17 mouse cellular contexts compared by ENCODE assay signal in the genomic region with DNA sequence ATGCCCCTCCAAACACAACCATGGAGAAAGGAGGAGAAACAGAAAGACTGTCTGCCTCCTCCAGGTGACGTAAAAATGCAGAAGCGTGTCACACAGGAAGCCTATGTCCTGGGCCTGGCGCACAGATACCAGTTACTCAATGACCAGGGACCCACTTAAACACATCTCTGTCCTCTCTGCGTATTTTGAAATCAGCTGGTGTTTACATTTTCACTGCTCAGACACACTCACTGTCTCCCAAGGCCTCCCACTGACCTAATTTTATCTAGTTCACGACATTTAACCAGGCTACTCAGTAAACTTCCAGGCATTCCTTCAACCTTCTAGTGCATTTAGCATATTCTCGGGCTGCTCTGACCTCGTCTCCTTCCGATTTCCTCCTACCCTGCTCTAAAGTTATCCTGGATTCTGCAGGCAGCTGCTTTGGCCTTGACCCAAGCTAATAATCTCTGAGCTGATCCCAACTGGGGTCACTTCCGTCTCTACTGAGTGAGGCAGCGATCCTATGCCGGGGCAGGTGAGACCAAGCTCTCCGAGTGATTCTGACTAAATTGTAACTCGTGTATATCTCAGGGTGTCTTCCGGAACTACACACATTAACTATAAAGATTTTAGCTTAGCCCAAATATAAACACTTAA. TPM values are rescaled to one million over a fixed set of nuclear protein-coding genes. Genes with fewer than 3 reads are reported as not detected.
DNase-seq lines count a peak whose midpoint lies in the region; ATAC-seq and TF ChIP-seq lines count a peak whose summit lies in the region.
"Had no signal": no experiment of that assay in that cellular context is flagged by ENCODE, and none has a peak within 500 bp of the region (broad histone marks: within the 10 kb centered on the region; RNA-seq: fewer than 3 reads in every experiment).

No protein-coding gene starts in this region.

- peak overlapping the region; percentile 38 for H3K4me3 ChIP-seq in gastrocnemius, adult 2 months
- H3K4me3 ChIP-seq in kidney, adult 2 months (ENCODE audit: insufficient read depth, low read depth, low read length): no peak overlapping the region
- no peak overlapping the region for H3K4me3 ChIP-seq in lung, postnatal 0 days (ENCODE audit: low read depth, low read length)
- H3K4me3 ChIP-seq: forebrain, embryonic 12.5 days; hindbrain, embryonic 13.5 days; limb, embryonic 15.5 days had no signal

- WGBS in kidney, adult 2 months: 27% methylated on average over 14 of the region's 14 CpGs
- 58% methylated on average over 14 of the region's 14 CpGs for WGBS in lung, postnatal 0 days

- no peak overlapping the region for H3K9ac ChIP-seq in lung, postnatal 0 days (replicated peaks; ENCODE audit: low read depth)
- H3K9ac ChIP-seq: forebrain, embryonic 12.5 days; hindbrain, embryonic 13.5 days; limb, embryonic 15.5 days had no signal

- H3K27me3 ChIP-seq in kidney, adult 2 months (replicated peaks; ENCODE audit: control insufficient read depth, insufficient read depth, low read length): no peaks in the 10 kb centered on the region
- no peaks in the 10 kb centered on the region for H3K27me3 ChIP-seq in lung, postnatal 0 days (replicated peaks; ENCODE audit: insufficient read depth, low read length)
- H3K27me3 ChIP-seq: hindbrain, embryonic 13.5 days; limb, embryonic 15.5 days had no signal

- TF ChIP-seq EP300 in lung, postnatal 0 days (IDR thresholded peaks at IDR 0.05): no peak

- intact Hi-C loops in gastrocnemius, adult 2 months (cut with DNase I): no loop called here

- H3K36me3 ChIP-seq in kidney, adult 2 months (ENCODE audit: control insufficient read depth, insufficient read depth, low read length): no peaks in the 10 kb centered on the region; the same call in 1 of the 2 replicates
- H3K36me3 ChIP-seq in lung, postnatal 0 days (ENCODE audit: insufficient read depth, low read length): no peaks in the 10 kb centered on the region

- H3K9me3 ChIP-seq in lung, postnatal 0 days (ENCODE audit: low read length): no peaks in the 10 kb centered on the region
- H3K9me3 ChIP-seq: forebrain, embryonic 12.5 days; hindbrain, embryonic 13.5 days; limb, embryonic 15.5 days had no signal

- no peak for TF ChIP-seq CTCF in gastrocnemius, adult 2 months (IDR thresholded peaks at IDR 0.05)
- TF ChIP-seq CTCF in kidney, adult 2 months (conservative IDR thresholded peaks at IDR 0.05; ENCODE audit: insufficient read depth, insufficient read length, low read depth, low read length): no peak
- no peak for TF ChIP-seq CTCF in lung, postnatal 0 days (IDR thresholded peaks at IDR 0.05)

- H3K4me2 ChIP-seq in lung, postnatal 0 days (replicated peaks; ENCODE audit: low read depth, low read length): no peak overlapping the region
- H3K4me2 ChIP-seq: forebrain, embryonic 12.5 days; hindbrain, embryonic 13.5 days; limb, embryonic 15.5 days had no signal

- no peak for TF ChIP-seq POLR2A in kidney, adult 2 months (IDR thresholded peaks at IDR 0.05; ENCODE audit: low read depth, low read length)

- peaks cover 41% of the 10 kb centered on the region for H3K4me1 ChIP-seq in kidney, adult 2 months (ENCODE audit: control insufficient read depth, insufficient read depth, low read length)
- no peaks in the 10 kb centered on the region for H3K4me1 ChIP-seq in lung, postnatal 0 days (ENCODE audit: insufficient read depth, low read depth, low read length)
- H3K4me1 ChIP-seq: limb, embryonic 15.5 days had no signal

- H3K27ac ChIP-seq in gastrocnemius, adult 2 months: peak overlapping the region; percentile 70
- peak overlapping the region; percentile 26 for H3K27ac ChIP-seq in kidney, adult 2 months (ENCODE audit: insufficient read depth, low read depth, low read length)
- no peak overlapping the region for H3K27ac ChIP-seq in lung, postnatal 0 days (ENCODE audit: low read length)
- H3K27ac ChIP-seq: forebrain, embryonic 12.5 days; hindbrain, embryonic 13.5 days; limb, embryonic 15.5 days had no signal

- no peak for DNase-seq in gastrocnemius, adult 2 months
- no peak for DNase-seq in gastrocnemius, adult 18-20 months (ENCODE audit: low spot score)
- peak; percentile 48 for DNase-seq in kidney, adult 2 months
- DNase-seq in kidney, adult 8-10 months: no peak
- DNase-seq in lung, postnatal 0 days (ENCODE audit: low spot score): peak; percentile 14
- no peak for DNase-seq in lung, postnatal 4 days
- DNase-seq in neural tube, embryonic 10.5 days (ENCODE audit: extremely low spot score, low spot score): no peak
- DNase-seq: cerebellum, adult 9-10 months; gastrocnemius, postnatal 14 days; lung, postnatal 10 days had no signal

- ATAC-seq in lung, postnatal 0 days: no peak
- peak; percentile 42 for ATAC-seq in neutrophil, adult 5-6 weeks (ENCODE audit: extremely low read depth, insufficient number of reproducible peaks, low FRiP score, poor library complexity, severe bottlenecking)
- ATAC-seq: CD4-positive, CD25-positive, alpha-beta regulatory T cell, adult 4 months; inflammation-experienced regulatory T-cells, adult 6 months; midbrain, embryonic 16.5 days had no signal

RNA-seq across cellular contexts. Expression of gene Got1, which starts 7.9 kb away (rescaled TPM):
- total RNA-seq in gastrocnemius, adult 2 months (2021): 100 to 1,000 TPM; 316 to 792 TPM
- total RNA-seq in gastrocnemius, adult 18-20 months (2021): 100 to 1,000 TPM; 394 to 432 TPM
- polyA plus RNA-seq in kidney, adult 2 months (2012; rRNA removed): 107 and 118 TPM in 2 replicates
- polyA plus RNA-seq in lung, postnatal 0 days (2015; fragmentation: Nextera tagmentation; extraction: Ambion mirVana): 14.2 and 15.6 TPM in 2 replicates
- 16.6 and 17.7 TPM in 2 replicates for total RNA-seq in neutrophil, adult 5-6 weeks (2017)

Comparison
In these comparisons a context has a peak if more than half of its experiments do, and no peak if none do; other contexts are left out.
1. DNase-seq: peak in kidney, adult 2 months (single experiment) and lung, postnatal 0 days (single experiment); none in gastrocnemius, adult 2 months (single experiment), gastrocnemius, adult 18-20 months (single experiment), kidney, adult 8-10 months (0 of 2), lung, postnatal 4 days (0 of 2) and neural tube, embryonic 10.5 days (single experiment).
2. RNA of gene Got1, which starts 7.9 kb away (total RNA-seq): 316 to 792 TPM in gastrocnemius, adult 2 months and 394 to 432 TPM in gastrocnemius, adult 18-20 months; 16.6 to 17.7 TPM in neutrophil, adult 5-6 weeks; every median in the first group is over 10 times any median in the second.